Mouse (Mus musculus): ENCODE data around the gene Dnm2.

- TF ChIP-seq CTCF (IDR thresholded peaks at IDR 0.05; ENCODE audit: insufficient read depth, low read length) (peak; percentile 89), POLR2A (IDR thresholded peaks at IDR 0.05; ENCODE audit: borderline replicate concordance, extremely low read depth, low read depth, low read length) (no peak)
Observed at GRCm38 (mm10) chr9:21409592-21410317, 15.0 kb upstream of the Dnm2 start.

Data from lung, adult 2 months (tissue).